Mouse (Mus musculus) MEL (cell line): Measurements from ENCODE around the gene Mier2. TPM values are rescaled to one million over a fixed set of nuclear protein-coding genes. Genes with fewer than 3 reads are reported as not detected.

Experiments used
- DNase-seq: peaks from one replicate; pipeline ENCODE4 v3.0.0; 2011; ENCODE audit warnings: low read depth, low spot score
- H3K27ac ChIP-seq: 2 replicates; pipeline ENCODE4 v1.5.1; 2012; ENCODE audit warnings: low read depth, mild to moderate bottlenecking, control low read depth, low read length, moderate library complexity; ENCODE audit not compliant: control insufficient read depth
- H3K27me3 ChIP-seq, 2 experiments: fragments of 150-350 bp in 1 of 2; sonication (generic) in 1 of 2; 2 replicates each; pipeline ENCODE4 v1.6.1; 2012; ENCODE audit warnings: low read length in 2 of 2, mild to moderate bottlenecking in 2 of 2, improper control_type of control experiment in 1 of 2, moderate library complexity in 1 of 2; ENCODE audit not compliant: insufficient read depth in 2 of 2, control insufficient read depth in 1 of 2
- H3K36me3 ChIP-seq, 2 experiments: 2 replicates each; pipeline ENCODE4 v1.6.1; 2012 to 2014; ENCODE audit warnings: low read length in 2 of 2, improper control_type of control experiment in 1 of 2, inconsistent platforms in 1 of 2, mild to moderate bottlenecking in 1 of 2; ENCODE audit not compliant: insufficient read depth in 2 of 2, control insufficient read depth in 1 of 2
- H3K4me1 ChIP-seq, 2 experiments: fragments of 150-350 bp in 1 of 2; sonication (generic) in 1 of 2; 2 replicates each; pipeline ENCODE4 v1.6.1; 2012; ENCODE audit warnings: low read length in 2 of 2, improper control_type of control experiment in 1 of 2, mild to moderate bottlenecking in 1 of 2; ENCODE audit not compliant: insufficient read depth in 2 of 2, control insufficient read depth in 1 of 2
- H3K4me3 ChIP-seq, 2 experiments: fragments of 150-350 bp in 1 of 2; sonication (generic) in 1 of 2; 2 replicates each; pipeline ENCODE4 v1.5.1; 2012; ENCODE audit warnings: low read depth in 2 of 2, low read length in 2 of 2, mild to moderate bottlenecking in 2 of 2, moderate library complexity in 2 of 2, control low read depth in 1 of 2, improper control_type of control experiment in 1 of 2; ENCODE audit not compliant: control insufficient read depth in 1 of 2, insufficient read depth in 1 of 2
- H3K79me2 ChIP-seq: 2 replicates; pipeline ENCODE4 v1.6.1; 2012; ENCODE audit warnings: mild to moderate bottlenecking, low read length, moderate library complexity; ENCODE audit not compliant: control insufficient read depth, poor library complexity, insufficient read depth
- H3K9ac ChIP-seq: 2 replicates; pipeline ENCODE4 v1.6.1; 2012; ENCODE audit warnings: low read depth, mild to moderate bottlenecking, control low read depth, low read length, moderate library complexity; ENCODE audit not compliant: control insufficient read depth, poor library complexity, severe bottlenecking
- H3K9me3 ChIP-seq: fragments of 150-350 bp; sonication (generic); replicated peaks from 2 replicates; pipeline ENCODE4 v1.6.1; 2012; ENCODE audit warnings: mild to moderate bottlenecking, low read length, improper control_type of control experiment, moderate library complexity; ENCODE audit not compliant: insufficient read depth
- BHLHE40 ChIP-seq: IDR thresholded peaks from 2 replicates; pipeline ENCODE4 v1.6.1; 2012; ENCODE audit warnings: low read depth, mild to moderate bottlenecking, inconsistent platforms, low read length, improper control_type of control experiment, borderline replicate concordance
- CHD1 ChIP-seq: IDR thresholded peaks from 2 replicates; pipeline ENCODE4 v1.6.1; 2012; ENCODE audit warnings: low read depth, mild to moderate bottlenecking, inconsistent platforms, low read length, improper control_type of control experiment
- CHD2 ChIP-seq: IDR thresholded peaks from 2 replicates; pipeline ENCODE4 v1.6.1; 2011; ENCODE audit warnings: low read length, improper control_type of control experiment
- CTCF ChIP-seq, 3 experiments: IDR thresholded peaks in 2 of 3; conservative IDR thresholded peaks in 1 of 3; 2 replicates each; pipeline ENCODE4 v1.5.1; 2011 to 2012; ENCODE audit warnings: low read length in 3 of 3, low read depth in 2 of 3, mild to moderate bottlenecking in 2 of 3, improper control_type of control experiment in 1 of 3, inconsistent platforms in 1 of 3, mixed read lengths in 1 of 3, moderate library complexity in 1 of 3; ENCODE audit not compliant: control insufficient read depth in 1 of 3, insufficient read depth in 1 of 3, poor library complexity in 1 of 3, severe bottlenecking in 1 of 3
- ELF1 ChIP-seq: IDR thresholded peaks from 2 replicates; pipeline ENCODE4 v1.6.1; 2014; ENCODE audit warnings: low read depth, mild to moderate bottlenecking, inconsistent platforms, low read length, improper control_type of control experiment, moderate library complexity
- EP300 ChIP-seq, 2 experiments: IDR thresholded peaks; 2 replicates each; pipeline ENCODE4 v1.6.1; 2011; ENCODE audit warnings: improper control_type of control experiment in 2 of 2, low read length in 2 of 2, low read depth in 1 of 2, mild to moderate bottlenecking in 1 of 2
- ETS1 ChIP-seq: IDR thresholded peaks from 2 replicates; pipeline ENCODE4 v1.6.1; 2012; ENCODE audit warnings: low read depth, mild to moderate bottlenecking, inconsistent platforms, low read length, improper control_type of control experiment, moderate library complexity
- GABPA ChIP-seq: IDR thresholded peaks from 2 replicates; pipeline ENCODE4 v1.6.1; 2012; ENCODE audit warnings: low read depth, mild to moderate bottlenecking, inconsistent platforms, low read length, improper control_type of control experiment, moderate library complexity
- KAT2A ChIP-seq: conservative IDR thresholded peaks from 2 replicates; pipeline ENCODE4 v1.6.1; 2012; ENCODE audit warnings: low read depth, low read length, improper control_type of control experiment, inconsistent platforms
- MAFK ChIP-seq: IDR thresholded peaks from 2 replicates; pipeline ENCODE4 v1.6.1; 2011; ENCODE audit warnings: low read depth, mild to moderate bottlenecking, low read length, improper control_type of control experiment, borderline replicate concordance
- MAX ChIP-seq: IDR thresholded peaks from 2 replicates; pipeline ENCODE4 v1.6.1; 2011; ENCODE audit warnings: low read length, improper control_type of control experiment
- MAZ ChIP-seq: IDR thresholded peaks from 2 replicates; pipeline ENCODE4 v1.6.1; 2012; ENCODE audit warnings: low read depth, mild to moderate bottlenecking, inconsistent platforms, low read length, improper control_type of control experiment
- MEF2A ChIP-seq: IDR thresholded peaks from 2 replicates; pipeline ENCODE4 v1.6.1; 2014; ENCODE audit warnings: low read depth, mild to moderate bottlenecking, inconsistent platforms, low read length, improper control_type of control experiment; ENCODE audit not compliant: poor library complexity, insufficient replicate concordance, severe bottlenecking; ENCODE audit errors: extremely low read depth
- MYB ChIP-seq: IDR thresholded peaks from 2 replicates; pipeline ENCODE4 v1.6.1; 2011; ENCODE audit warnings: mild to moderate bottlenecking, low read depth, low read length, improper control_type of control experiment
- MYC ChIP-seq: IDR thresholded peaks from 2 replicates; pipeline ENCODE4 v1.6.1; 2011; ENCODE audit warnings: low read depth, mild to moderate bottlenecking, low read length, improper control_type of control experiment, moderate library complexity
- NELFE ChIP-seq: IDR thresholded peaks from 2 replicates; pipeline ENCODE4 v1.6.1; 2011; ENCODE audit warnings: low read depth, low read length, improper control_type of control experiment
- POLR2A ChIP-seq, 2 experiments: IDR thresholded peaks; 2 replicates each; pipeline ENCODE4 v1.6.1; 2011 to 2012; ENCODE audit warnings: low read length in 2 of 2, mild to moderate bottlenecking in 2 of 2, control low read depth in 1 of 2, improper control_type of control experiment in 1 of 2, low read depth in 1 of 2, moderate library complexity in 1 of 2; ENCODE audit not compliant: control insufficient read depth in 1 of 2, insufficient read depth in 1 of 2, poor library complexity in 1 of 2
- POLR2AphosphoS2 ChIP-seq: IDR thresholded peaks from 2 replicates; pipeline ENCODE4 v1.6.1; 2011; ENCODE audit warnings: low read length, improper control_type of control experiment
- RAD21 ChIP-seq: IDR thresholded peaks from 2 replicates; pipeline ENCODE4 v1.6.1; 2011; ENCODE audit warnings: mild to moderate bottlenecking, low read depth, low read length, improper control_type of control experiment
- RCOR1 ChIP-seq: IDR thresholded peaks from 2 replicates; pipeline ENCODE4 v1.6.1; 2012; ENCODE audit warnings: low read depth, mild to moderate bottlenecking, inconsistent platforms, low read length, improper control_type of control experiment
- SIN3A ChIP-seq: IDR thresholded peaks from 2 replicates; pipeline ENCODE4 v1.6.1; 2012; ENCODE audit warnings: low read length, improper control_type of control experiment, inconsistent platforms
- TAL1 ChIP-seq: IDR thresholded peaks from 2 replicates; pipeline ENCODE4 v1.6.1; 2012; ENCODE audit warnings: mild to moderate bottlenecking, inconsistent platforms, low read length, moderate library complexity, mixed read lengths
- USF1 ChIP-seq: IDR thresholded peaks from 2 replicates; pipeline ENCODE4 v1.6.1; 2014; ENCODE audit warnings: low read depth, mild to moderate bottlenecking, inconsistent platforms, low read length, improper control_type of control experiment, moderate library complexity
- USF2 ChIP-seq, 2 experiments: IDR thresholded peaks; 2 replicates each; pipeline ENCODE4 v1.6.1; 2011 to 2012; ENCODE audit warnings: improper control_type of control experiment in 2 of 2, low read length in 2 of 2, borderline replicate concordance in 1 of 2, inconsistent platforms in 1 of 2, low read depth in 1 of 2, mild to moderate bottlenecking in 1 of 2; ENCODE audit not compliant: insufficient read depth in 1 of 2
- ZKSCAN1 ChIP-seq: IDR thresholded peaks from 2 replicates; pipeline ENCODE4 v1.6.1; 2012; ENCODE audit warnings: low read depth, mild to moderate bottlenecking, inconsistent platforms, low read length, improper control_type of control experiment, moderate library complexity
- ZNF384 ChIP-seq: IDR thresholded peaks from 2 replicates; pipeline ENCODE4 v1.6.1; 2012; ENCODE audit warnings: low read depth, mild to moderate bottlenecking, inconsistent platforms, low read length, improper control_type of control experiment
- polyA plus RNA-seq, 2 experiments: library from polyadenylated mRNA; stranded (reverse) in 1 of 2; unstranded in 1 of 2; fragments of >175 nt in 1 of 2; fragments of >200 nt in 1 of 2; gene quantifications; 2 replicates each; pipeline versions ENCODE4 v1.2.1 to v1.2.4; 2012; ENCODE audit warnings: low replicate concordance in 2 of 2, low read depth in 1 of 2; ENCODE audit not compliant: insufficient read length in 2 of 2, insufficient read depth in 1 of 2, missing spikeins in 1 of 2
- total RNA-seq: library from RNA; depleted of rRNA; stranded (reverse); fragments of 300-350 nt; gene quantifications from 2 replicates; pipeline ENCODE4 v1.2.3, GENCODE M21; 2012

Gene Mier2
- total and polyA plus RNA-seq, 3 experiments: 24.8 to 36.2 TPM; not detected in 1

DNA sequence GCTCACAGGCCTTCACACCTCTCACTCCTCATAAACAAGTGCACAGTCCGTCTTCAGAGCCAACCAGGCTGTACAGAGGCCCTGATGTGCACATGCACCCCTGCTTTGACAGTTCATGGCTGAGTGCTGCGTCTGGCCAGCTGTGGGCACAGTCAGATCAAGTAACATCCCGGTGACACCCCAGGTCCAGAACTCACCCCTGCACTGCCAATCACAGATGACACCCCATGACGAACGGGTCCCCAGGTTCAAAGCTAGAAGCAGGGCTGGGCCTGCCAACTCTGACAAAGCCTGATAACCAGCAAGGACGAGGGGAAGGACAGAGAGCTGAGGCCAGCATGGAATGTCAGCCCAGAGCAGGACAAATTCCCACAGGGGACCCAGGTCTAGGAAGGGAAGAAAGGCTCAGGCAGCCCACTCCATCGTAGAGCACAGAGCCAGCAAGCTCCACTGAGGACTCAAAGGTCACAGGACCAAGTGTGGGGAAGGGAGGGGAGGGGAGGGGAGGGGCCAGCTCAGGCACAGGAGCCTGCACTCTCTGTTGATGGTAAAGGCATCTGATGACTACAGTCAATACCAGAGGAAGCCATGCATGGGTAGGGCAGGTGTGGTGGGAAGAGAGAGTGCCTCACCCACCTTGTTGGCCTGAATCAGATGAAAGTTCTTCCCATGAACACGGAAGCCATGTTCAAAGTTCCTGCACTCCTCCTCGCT is 11.0 kb downstream of the Mier2 start:
- TF ChIP-seq ELF1: no peak
- no peak for TF ChIP-seq GABPA
- no peak for TF ChIP-seq USF1
- TF ChIP-seq MYC: no peak
- no peak for TF ChIP-seq MYB
- TF ChIP-seq CTCF (IDR thresholded peaks at IDR 0.05 in 2 of 3, conservative IDR thresholded peaks at IDR 0.05 in 1 of 3; ENCODE audit: control insufficient read depth in 1 of 3, insufficient read depth in 1 of 3, low read depth in 2 of 3, low read length in 3 of 3, poor library complexity in 1 of 3, severe bottlenecking in 1 of 3): no peak
- no peak for TF ChIP-seq SIN3A
- no peak for TF ChIP-seq RAD21
- TF ChIP-seq POLR2A (IDR thresholded peaks at IDR 0.05; ENCODE audit: control insufficient read depth in 1 of 2, insufficient read depth in 1 of 2, low read depth in 1 of 2, low read length in 2 of 2, poor library complexity in 1 of 2): no peak
- TF ChIP-seq MAZ: no peak
- no peak for TF ChIP-seq ZKSCAN1
- no peak for TF ChIP-seq EP300 (IDR thresholded peaks at IDR 0.05; ENCODE audit: low read depth in 1 of 2, low read length in 2 of 2)
- no peak for TF ChIP-seq MAFK
- no peak for TF ChIP-seq BHLHE40
- no peak for TF ChIP-seq POLR2AphosphoS2
- no peak for TF ChIP-seq ZNF384
- TF ChIP-seq USF2 (IDR thresholded peaks at IDR 0.05; ENCODE audit: borderline replicate concordance in 1 of 2, insufficient read depth in 1 of 2, low read depth in 1 of 2, low read length in 2 of 2): no peak
- TF ChIP-seq TAL1: no peak
- Histone ChIP-seq H3K4me3 (no peak overlapping the region), H3K9me3 (no peaks in the 10 kb centered on the region), H3K79me2 (no peaks in the 10 kb centered on the region), H3K9ac (no peak overlapping the region), H3K27ac (no peak overlapping the region), H3K27me3 (no peaks in the 10 kb centered on the region), H3K4me1 (no peaks in the 10 kb centered on the region), H3K36me3 (no peaks in the 10 kb centered on the region; a peak in 1 of 4 replicates)
- DNase-seq: no peak

- no peak for TF ChIP-seq BHLHE40
- no peak for TF ChIP-seq RCOR1
- TF ChIP-seq SIN3A: no peak
- TF ChIP-seq ETS1: no peak
- TF ChIP-seq MYC: no peak
- no peak for TF ChIP-seq CHD2
- TF ChIP-seq MAX: no peak
- TF ChIP-seq MAFK: no peak
- TF ChIP-seq EP300 (IDR thresholded peaks at IDR 0.05; ENCODE audit: low read depth in 1 of 2, low read length in 2 of 2): no peak
- no peak for TF ChIP-seq MEF2A
- no peak for TF ChIP-seq RAD21
- no peak for TF ChIP-seq CHD1
- TF ChIP-seq USF2 (IDR thresholded peaks at IDR 0.05; ENCODE audit: borderline replicate concordance in 1 of 2, insufficient read depth in 1 of 2, low read depth in 1 of 2, low read length in 2 of 2): no peak
- TF ChIP-seq NELFE: no peak
- no peak for TF ChIP-seq KAT2A
- TF ChIP-seq USF1: no peak
- Histone ChIP-seq H3K4me1 (no peaks in the 10 kb centered on the region), H3K36me3 (no peaks in the 10 kb centered on the region; a peak in 1 of 4 replicates), H3K9ac (no peak overlapping the region), H3K27me3 (no peaks in the 10 kb centered on the region), H3K79me2 (no peaks in the 10 kb centered on the region), H3K9me3 (no peaks in the 10 kb centered on the region), H3K27ac (no peak overlapping the region), H3K4me3 (no peak overlapping the region)
- no peak for DNase-seq
Measured at GRCm38 (mm10) chr10:79542171-79542570, 12.8 kb downstream of the Mier2 start.
